Mouse (Mus musculus) naive thymus-derived CD4-positive, alpha-beta T cell, adult 5 months (primary cell): ENCODE results near the gene Rbck1. TPM values are rescaled to one million over a fixed set of nuclear protein-coding genes. Genes with fewer than 3 reads are reported as not detected.

Source experiments
- polyA plus RNA-seq: library from polyadenylated mRNA; unstranded; fragments of 100-300 nt; shearing (Covaris generic); gene quantifications from one replicate; pipeline ENCODE4 v1.2.1, GENCODE M21; 2017

Gene Rbck1
- 288 TPM for polyA plus RNA-seq

DNA sequence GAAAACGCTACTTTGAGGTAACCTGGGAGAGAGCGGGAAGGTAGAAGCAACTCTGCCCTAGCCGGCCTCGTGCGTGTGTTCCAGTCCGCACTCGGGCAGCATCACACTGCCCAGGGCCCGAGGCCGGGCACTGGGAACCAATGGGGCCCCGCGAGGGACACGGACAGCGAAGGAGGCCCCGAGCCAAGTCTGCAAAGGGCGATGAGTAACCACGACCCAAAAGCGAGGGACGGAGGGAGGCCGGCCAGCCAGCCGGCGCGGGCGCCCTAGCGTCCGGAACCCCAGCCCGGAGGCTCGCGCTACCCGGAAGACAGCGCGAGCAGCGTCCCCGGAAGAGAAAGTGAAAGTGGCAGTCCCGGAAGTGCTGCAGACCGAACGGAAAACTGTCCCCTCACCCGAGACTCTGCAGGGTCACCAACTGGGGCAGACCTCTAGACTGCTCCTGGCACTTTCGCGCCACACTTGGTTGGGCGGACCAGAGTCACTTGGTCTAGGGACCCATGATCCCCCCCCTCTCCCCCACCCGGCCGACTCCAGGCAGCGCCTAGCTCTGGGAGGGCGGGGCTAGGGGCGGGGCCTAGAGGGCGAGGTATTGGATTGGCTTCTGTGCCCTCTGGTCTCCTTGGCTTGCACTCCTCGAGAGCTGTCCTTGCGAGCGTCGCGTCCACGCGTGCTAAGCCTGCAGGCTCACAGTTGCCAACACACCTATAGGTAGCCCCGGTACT lies at the start of gene Rbck1:
Gene Rbck1 (minus strand): TSS at position 553 of the 725 bp plus-strand sequence.

DNA sequence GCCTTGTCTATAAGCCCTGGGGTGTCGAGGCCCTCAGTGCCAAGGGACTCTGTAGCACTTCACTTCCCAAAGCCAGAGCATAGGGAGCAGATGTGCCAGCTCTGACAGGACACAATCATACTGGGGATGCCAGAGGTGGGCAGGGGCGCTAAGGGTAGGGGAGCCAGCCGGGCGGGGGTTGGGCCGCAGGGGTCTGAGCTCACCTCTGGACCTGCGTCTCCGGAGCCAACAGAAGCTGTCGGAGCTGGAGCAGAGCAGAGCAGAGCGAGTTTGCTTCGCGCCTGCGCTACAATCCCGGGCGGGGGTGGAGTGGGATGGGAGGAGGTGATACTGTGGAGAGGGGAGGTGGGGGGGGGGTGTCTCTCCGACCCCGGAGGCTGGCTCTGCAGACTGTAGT lies 43.9 kb upstream of the Rbck1 start, which contains the start of gene Nrsn2:
Gene Nrsn2 (minus strand): TSS at position 294 of the 397 bp plus-strand sequence.

DNA sequence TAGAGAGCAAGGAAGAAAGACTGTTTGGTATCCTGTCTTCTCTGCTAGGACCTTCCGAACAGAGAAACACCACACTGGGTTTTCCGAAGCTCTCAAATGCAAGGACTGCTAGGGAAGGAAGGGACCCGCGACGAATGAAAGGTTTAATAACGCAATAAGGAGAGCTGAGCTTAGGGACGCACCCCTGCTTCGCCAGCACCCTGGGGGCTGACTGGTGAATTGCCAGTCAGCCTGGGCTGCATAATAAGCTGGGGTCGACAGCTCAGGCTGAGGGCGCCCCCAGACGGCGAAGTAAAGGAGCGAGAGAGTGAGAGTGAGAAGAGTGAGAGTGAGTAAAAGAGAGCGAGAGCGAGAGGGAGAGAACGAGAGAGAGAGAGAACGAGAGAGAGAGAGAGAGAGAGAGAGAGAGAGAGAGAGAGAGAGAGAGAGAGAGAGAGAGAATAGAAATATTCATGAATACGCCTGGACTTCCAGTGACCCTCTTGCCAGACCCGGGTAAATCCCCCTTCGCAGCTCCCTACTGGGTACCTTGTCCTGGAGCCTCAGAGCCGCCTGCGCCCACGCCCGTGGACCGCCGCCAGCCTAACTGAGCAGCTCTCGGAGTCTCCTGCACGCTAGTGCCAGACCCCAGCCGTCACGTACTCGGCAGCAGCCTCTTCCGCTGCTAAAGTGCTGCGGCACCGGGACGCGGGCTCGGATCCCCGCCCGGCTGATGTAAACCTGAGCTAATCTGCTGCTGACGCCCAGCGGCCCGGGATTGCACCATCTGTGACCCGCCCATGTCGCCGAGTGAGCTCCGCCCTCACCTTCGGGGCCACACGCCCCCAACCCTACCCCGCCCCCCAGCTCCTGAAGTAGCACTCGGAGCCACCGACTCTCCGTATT lies 11.1 kb upstream of the Rbck1 start, which contains the start of gene Trib3:
Gene Trib3 (minus strand): TSS at position 704 of the 885 bp plus-strand sequence.

DNA sequence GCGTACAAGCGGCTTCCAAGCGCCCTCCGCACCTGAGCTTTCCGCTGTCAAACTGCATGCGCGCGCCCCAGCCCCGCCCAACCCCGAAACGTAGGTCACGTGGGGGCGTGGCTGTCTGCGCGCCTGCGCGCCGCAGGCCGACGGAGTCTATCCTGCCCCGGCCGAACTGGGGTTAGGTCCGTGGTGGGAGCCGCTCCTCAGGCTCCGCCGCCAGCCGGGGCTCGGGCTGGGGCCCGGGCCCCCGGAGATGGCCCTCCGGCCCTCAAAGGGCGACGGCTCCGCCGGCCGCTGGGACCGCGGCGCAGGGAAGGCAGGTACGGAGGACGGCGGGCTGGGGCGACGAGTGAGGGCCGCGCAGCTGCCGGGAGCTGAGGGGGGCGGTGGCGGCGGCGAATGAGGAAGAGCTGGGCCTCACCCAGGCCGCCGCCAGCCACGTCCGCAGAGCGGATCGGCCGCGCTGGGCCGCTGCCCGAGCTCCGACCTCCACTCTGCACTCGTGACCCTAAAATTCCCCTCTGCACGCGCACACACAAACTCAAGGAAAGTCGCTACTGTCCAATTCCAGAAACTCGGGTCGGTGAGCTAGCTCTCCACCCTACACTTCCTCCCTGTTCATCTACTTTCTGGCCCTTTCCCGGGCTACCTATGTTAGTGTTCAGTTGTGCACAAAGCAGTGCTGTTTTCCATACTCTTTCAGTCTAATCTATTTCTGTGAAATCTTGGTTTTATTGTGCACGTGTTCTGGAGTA lies 38.6 kb downstream of the Rbck1 start, which contains the start of gene Tbc1d20:
Gene Tbc1d20 (plus strand): TSS at position 102 of the 749 bp plus-strand sequence.

Other genes starting within 250 kb of the Rbck1 start
- gene Srxn1, start 227.1 kb downstream of the Rbck1 start, polyA plus RNA-seq: not detected
- not detected for gene Tcf15, start 189.1 kb downstream of the Rbck1 start, polyA plus RNA-seq
- gene Csnk2a1, start 105.8 kb downstream of the Rbck1 start, polyA plus RNA-seq: 44.3 TPM
- 68.7 TPM for gene Tbc1d20, start 38.8 kb downstream of the Rbck1 start, polyA plus RNA-seq
- gene Trib3, start 11.4 kb upstream of the Rbck1 start, polyA plus RNA-seq: 12.2 TPM
- not detected for gene Nrsn2, start 44.0 kb upstream of the Rbck1 start, polyA plus RNA-seq
- 0.27 TPM for gene Sox12, start 65.4 kb upstream of the Rbck1 start, polyA plus RNA-seq
- 0.41 TPM for gene Zcchc3, start 82.4 kb upstream of the Rbck1 start, polyA plus RNA-seq
- not detected for gene 6820408C15Rik, start 82.9 kb upstream of the Rbck1 start, polyA plus RNA-seq
- not detected for gene Defb23, start 132.0 kb upstream of the Rbck1 start, polyA plus RNA-seq
- gene Defb20, start 144.4 kb upstream of the Rbck1 start, polyA plus RNA-seq: not detected
- not detected for gene Defb22, start 157.5 kb upstream of the Rbck1 start, polyA plus RNA-seq
- gene Defb26, start 179.0 kb upstream of the Rbck1 start, polyA plus RNA-seq: not detected
- not detected for gene Defb28, start 185.6 kb upstream of the Rbck1 start, polyA plus RNA-seq
- not detected for gene Defb29, start 207.4 kb upstream of the Rbck1 start, polyA plus RNA-seq
- gene Gm17416, start 236.7 kb upstream of the Rbck1 start, polyA plus RNA-seq: not detected
- not detected for gene Defb21, start 240.1 kb upstream of the Rbck1 start, polyA plus RNA-seq
- gene Defb19, start 247.7 kb upstream of the Rbck1 start, polyA plus RNA-seq: not detected